Mouse (Mus musculus) testis, adult 2 months (tissue): Measurements from ENCODE around the gene Cd300lf. TPM values are rescaled to one million over a fixed set of nuclear protein-coding genes. Genes with fewer than 3 reads are reported as not detected.

Source experiments
- H3K27ac ChIP-seq: fragments of 200-500 bp; 2 replicates; pipeline ENCODE4 v1.5.1; 2012; ENCODE audit warnings: low read depth, low read length; ENCODE audit not compliant: control insufficient read depth, insufficient read depth
- H3K27me3 ChIP-seq: fragments of 200-500 bp; 2 replicates; pipeline ENCODE4 v1.6.1; 2012; ENCODE audit warnings: mild to moderate bottlenecking, low read length, moderate library complexity; ENCODE audit not compliant: control insufficient read depth, insufficient read depth
- H3K36me3 ChIP-seq: fragments of 200-500 bp; 2 replicates; pipeline ENCODE4 v1.6.1; 2012; ENCODE audit warnings: mild to moderate bottlenecking, low read length; ENCODE audit not compliant: control insufficient read depth, insufficient read depth
- H3K4me1 ChIP-seq: fragments of 200-500 bp; 2 replicates; pipeline ENCODE4 v1.6.1; 2012; ENCODE audit warnings: low read length; ENCODE audit not compliant: control insufficient read depth, insufficient read depth
- H3K4me3 ChIP-seq: fragments of 200-500 bp; 2 replicates; pipeline ENCODE4 v1.5.1; 2012; ENCODE audit warnings: low read depth, mild to moderate bottlenecking, low read length, moderate library complexity, mixed read lengths; ENCODE audit not compliant: control insufficient read depth
- CTCF ChIP-seq: fragments of 200-500 bp; IDR thresholded peaks from 2 replicates; pipeline ENCODE4 v1.5.1; 2012; ENCODE audit warnings: low read depth, mild to moderate bottlenecking, inconsistent platforms, low read length, moderate library complexity; ENCODE audit not compliant: control insufficient read depth, insufficient read depth, insufficient replicate concordance
- POLR2A ChIP-seq: fragments of 200-500 bp; IDR thresholded peaks from 2 replicates; pipeline ENCODE4 v1.6.1; 2012; ENCODE audit warnings: low read depth, mild to moderate bottlenecking, inconsistent platforms, low read length, moderate library complexity; ENCODE audit not compliant: control insufficient read depth
- polyA plus RNA-seq: library from polyadenylated mRNA; depleted of rRNA; stranded (reverse); fragments of >200 nt; gene quantifications from 2 replicates; pipeline ENCODE4 v1.2.3, GENCODE M21; 2012; rRNA removed

Gene Cd300lf
- polyA plus RNA-seq, result 0.09 and 0.14 TPM in 2 replicates

DNA sequence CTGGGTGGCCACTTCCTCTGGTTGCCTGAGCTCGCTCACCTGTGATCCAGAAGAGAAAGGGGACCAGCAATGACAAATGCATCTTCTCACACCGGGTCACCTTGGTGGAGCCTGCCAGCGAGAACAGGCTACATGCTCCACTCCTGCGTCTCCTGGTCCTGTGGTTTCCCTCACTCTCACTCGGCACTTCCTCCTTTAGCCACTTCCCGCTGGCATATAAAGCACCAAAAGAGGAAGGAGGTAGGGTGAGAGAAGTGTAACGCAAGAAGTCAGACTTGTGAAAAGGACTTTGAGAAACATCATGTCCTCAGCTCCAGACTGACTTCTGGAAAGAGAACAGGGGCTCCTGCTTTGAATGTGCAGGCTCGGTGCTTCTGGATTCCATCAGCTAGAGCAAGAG lies at the start of gene Cd300lf:
Cd300lf (minus strand) TSS at position 193 of the 400 bp plus-strand sequence.
- no peak for TF ChIP-seq POLR2A
- TF ChIP-seq CTCF, result no peak
- H3K27ac ChIP-seq, result no peak within 1 kb of the TSS
- H3K36me3 ChIP-seq, result no peaks in the 10 kb centered on the region
- no peak within 1 kb of the TSS for H3K4me3 ChIP-seq
- no peaks in the 10 kb centered on the region for H3K27me3 ChIP-seq
- no peaks in the 10 kb centered on the region for H3K4me1 ChIP-seq

GRCm38 (mm10) chr11:115181913-115182638 lies 48.3 kb upstream of the Cd300lf start:
- Histone ChIP-seq H3K4me1 (peaks cover 2% of the 10 kb centered on the region), H3K27ac (no peak overlapping the region), H3K4me3 (no peak overlapping the region), H3K36me3 (no peaks in the 10 kb centered on the region; the same call in none of the 2 replicates), H3K27me3 (no peaks in the 10 kb centered on the region)
- TF ChIP-seq CTCF (peak; percentile 83; the same call in 1 of the 2 replicates), POLR2A (no peak)

DNA sequence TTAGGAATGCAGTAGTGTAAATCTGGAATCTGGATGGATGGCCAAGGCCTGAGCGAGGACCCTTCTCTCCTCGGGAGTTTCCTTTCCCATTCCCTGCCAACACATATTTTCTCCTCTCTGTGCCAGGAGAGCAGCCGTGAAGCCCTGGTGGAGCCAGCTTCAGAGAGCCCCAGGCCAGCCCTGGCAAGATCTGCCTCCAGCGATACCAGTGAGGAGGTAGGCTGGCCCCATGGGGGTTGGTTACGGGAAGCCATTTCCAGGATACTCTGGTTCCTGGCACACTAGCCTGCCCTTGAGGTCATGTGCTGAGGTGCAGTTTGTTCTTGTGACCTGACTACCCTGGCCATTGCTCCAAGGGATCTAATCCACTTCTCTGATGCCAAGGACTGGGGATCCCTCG lies 46.1 kb upstream of the Cd300lf start:
- H3K4me3 ChIP-seq, result no peak overlapping the region
- H3K27me3 ChIP-seq, result no peaks in the 10 kb centered on the region
- no peak for TF ChIP-seq POLR2A
- no peak for TF ChIP-seq CTCF
- H3K4me1 ChIP-seq, result peaks cover 2% of the 10 kb centered on the region; the same call in 1 of the 2 replicates
- H3K36me3 ChIP-seq, result no peaks in the 10 kb centered on the region; the same call in none of the 2 replicates
- no peak overlapping the region for H3K27ac ChIP-seq

GRCm38 (mm10) chr11:115179191-115179590 lies 45.4 kb upstream of the Cd300lf start:
- Histone ChIP-seq H3K4me3 (no peak overlapping the region), H3K27ac (no peak overlapping the region), H3K27me3 (no peaks in the 10 kb centered on the region), H3K36me3 (no peaks in the 10 kb centered on the region; the same call in none of the 2 replicates), H3K4me1 (peaks cover 2% of the 10 kb centered on the region; the same call in 1 of the 2 replicates)
- TF ChIP-seq CTCF (no peak), POLR2A (no peak)

DNA sequence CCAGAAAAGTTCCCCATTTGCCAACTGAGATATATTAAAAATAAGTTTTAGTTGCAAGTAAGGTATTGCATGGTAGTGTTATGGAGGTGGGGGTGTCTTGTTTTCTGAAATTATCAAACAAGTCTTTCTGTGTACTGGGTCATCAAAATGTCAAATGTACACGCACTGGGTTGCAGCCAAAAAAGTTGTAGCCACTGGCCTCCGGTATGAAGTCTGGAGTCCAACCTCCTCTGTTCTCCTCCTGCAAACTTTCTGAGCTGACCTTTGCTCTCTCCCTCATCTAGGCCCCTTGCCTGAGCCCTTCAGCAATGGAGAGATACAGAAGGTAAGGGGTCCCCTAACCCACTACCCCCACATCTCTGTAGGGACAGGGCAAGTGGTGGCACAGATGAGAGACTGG lies 45.0 kb upstream of the Cd300lf start:
- H3K27me3 ChIP-seq, result no peaks in the 10 kb centered on the region
- no peak overlapping the region for H3K4me3 ChIP-seq
- H3K36me3 ChIP-seq, result no peaks in the 10 kb centered on the region; the same call in none of the 2 replicates
- no peak overlapping the region for H3K27ac ChIP-seq
- no peak for TF ChIP-seq POLR2A
- TF ChIP-seq CTCF, result no peak
- peaks cover 2% of the 10 kb centered on the region; the same call in 1 of the 2 replicates for H3K4me1 ChIP-seq

DNA sequence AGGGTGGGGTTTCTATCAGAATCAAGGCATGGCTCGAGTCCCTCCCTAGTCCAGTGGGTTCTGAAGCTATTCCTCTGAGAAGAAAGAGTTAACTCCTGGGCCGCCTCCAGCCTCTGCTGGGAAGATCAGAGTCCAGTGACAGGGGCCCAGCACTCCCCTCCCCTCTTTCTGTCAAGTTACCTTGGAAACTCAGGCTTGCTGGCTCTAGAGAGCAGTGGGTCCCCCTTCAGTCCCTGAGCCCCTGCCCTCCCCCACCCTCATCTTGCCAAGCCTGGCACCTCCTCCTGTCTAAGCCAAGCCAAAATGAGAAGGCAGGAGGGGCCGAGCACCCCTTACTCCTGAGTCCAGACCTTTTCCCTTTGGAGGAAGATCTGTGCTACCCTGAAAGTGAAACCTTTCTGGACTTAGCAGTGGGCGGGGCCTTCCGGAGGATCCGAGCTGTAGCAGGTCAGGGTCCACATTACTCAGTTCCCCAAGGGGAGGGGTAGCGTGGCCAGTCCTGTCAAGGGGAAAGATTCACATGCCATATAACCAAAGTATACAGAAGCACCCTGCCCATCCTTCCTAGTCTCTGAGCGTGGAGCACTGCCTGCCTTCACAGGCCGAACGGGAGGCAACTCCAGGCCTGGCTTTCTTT lies 43.9 kb upstream of the Cd300lf start:
- H3K4me3 ChIP-seq, result no peak overlapping the region
- no peaks in the 10 kb centered on the region for H3K27me3 ChIP-seq
- no peaks in the 10 kb centered on the region for H3K36me3 ChIP-seq
- H3K4me1 ChIP-seq, result peaks cover 4% of the 10 kb centered on the region; the same call in 1 of the 2 replicates
- TF ChIP-seq POLR2A (no peak), CTCF (no peak)
- no peak overlapping the region for H3K27ac ChIP-seq
